ENCODE assay signal across 10 mouse cellular contexts in the genomic region with DNA sequence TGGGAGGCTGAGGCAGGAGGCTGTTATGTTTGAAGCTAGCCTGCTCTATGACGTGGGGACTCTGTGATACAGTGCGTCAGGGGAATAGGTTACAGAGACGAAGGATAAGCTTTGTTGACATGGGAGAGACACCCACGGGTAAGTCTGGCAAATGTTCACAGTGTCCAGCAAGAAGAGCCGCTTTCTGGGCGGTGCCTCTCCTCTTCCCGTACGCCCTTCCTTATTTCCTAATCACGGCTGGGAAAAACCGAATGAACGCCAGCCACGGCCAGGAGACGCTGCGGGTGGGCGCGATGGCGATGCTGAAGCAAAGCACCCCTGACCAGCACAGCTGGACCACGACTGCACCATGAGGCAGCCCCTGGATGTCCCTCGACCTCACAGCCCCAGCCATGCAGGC.
A peak's percentile ranks its signal among the peaks of the same experiment; 100 is the strongest.
DNase-seq lines count a peak whose midpoint lies in the region; ATAC-seq and TF ChIP-seq lines count a peak whose summit lies in the region.
"Had no signal": no experiment of that assay in that cellular context is flagged by ENCODE, and none has a peak within 500 bp of the region (broad histone marks: within the 10 kb centered on the region; RNA-seq: fewer than 3 reads in every experiment).

No protein-coding gene starts in this region.

- H3K4me3 ChIP-seq in hindbrain, embryonic 14.5 days (replicated peaks; ENCODE audit: low read length), result no peak overlapping the region
- H3K4me3 ChIP-seq in hindbrain, embryonic 10.5 days, result no peak overlapping the region
- peak overlapping the region; percentile 83 for H3K4me3 ChIP-seq in testis, adult 2 months (ENCODE audit: control insufficient read depth, low read depth, low read length)
- no peak overlapping the region for H3K4me3 ChIP-seq in limb, embryonic 10.5 days
- H3K4me3 ChIP-seq in stomach, postnatal 0 days (ENCODE audit: low read depth, low read length), result no peak overlapping the region
- H3K4me3 ChIP-seq: midbrain, embryonic 10.5 days had no signal

- H3K27me3 ChIP-seq in hindbrain, embryonic 14.5 days (ENCODE audit: control insufficient read depth, insufficient read depth, low read length), result no peaks in the 10 kb centered on the region
- H3K27me3 ChIP-seq in hindbrain, embryonic 10.5 days (ENCODE audit: insufficient read depth, poor library complexity, severe bottlenecking), result peaks cover 23% of the 10 kb centered on the region
- no peaks in the 10 kb centered on the region for H3K27me3 ChIP-seq in testis, adult 2 months (ENCODE audit: control insufficient read depth, insufficient read depth, low read length)
- peaks cover 35% of the 10 kb centered on the region for H3K27me3 ChIP-seq in limb, embryonic 10.5 days (ENCODE audit: low read depth, poor library complexity, severe bottlenecking)
- H3K27me3 ChIP-seq in stomach, postnatal 0 days (ENCODE audit: control insufficient read depth, insufficient read depth, low read length), result no peaks in the 10 kb centered on the region; the same call in 1 of the 2 replicates
- H3K27me3 ChIP-seq: forebrain, embryonic 15.5 days had no signal

- ATAC-seq in hindbrain, embryonic 14.5 days (ENCODE audit: low FRiP score), result 0 out of 2 replicates have a peak, but pooled peaks have one; percentile 22
- ATAC-seq in stomach, postnatal 0 days (ENCODE audit: low FRiP score, low TSS enrichment), result no peak
- no peak for ATAC-seq in erythroblast, adult 5-6 weeks (replicated peaks; ENCODE audit: low FRiP score, poor library complexity, severe bottlenecking)

- H3K36me3 ChIP-seq in hindbrain, embryonic 14.5 days (replicated peaks; ENCODE audit: control insufficient read depth, insufficient read depth), result no peaks in the 10 kb centered on the region
- H3K36me3 ChIP-seq in hindbrain, embryonic 10.5 days, result no peaks in the 10 kb centered on the region
- no peaks in the 10 kb centered on the region for H3K36me3 ChIP-seq in testis, adult 2 months (ENCODE audit: control insufficient read depth, insufficient read depth, low read length)
- peaks cover 8% of the 10 kb centered on the region; the same call in 1 of the 2 replicates for H3K36me3 ChIP-seq in limb, embryonic 10.5 days
- no peaks in the 10 kb centered on the region for H3K36me3 ChIP-seq in stomach, postnatal 0 days (ENCODE audit: control insufficient read depth, insufficient read depth, low read length)
- H3K36me3 ChIP-seq: forebrain, embryonic 15.5 days; midbrain, embryonic 10.5 days had no signal

- no peak overlapping the region for H3K27ac ChIP-seq in hindbrain, embryonic 14.5 days
- H3K27ac ChIP-seq in hindbrain, embryonic 10.5 days, result no peak overlapping the region
- H3K27ac ChIP-seq in testis, adult 2 months (ENCODE audit: control insufficient read depth, insufficient read depth, low read depth, low read length), result peak overlapping the region; percentile 18; the same call in 1 of the 2 replicates
- peak overlapping the region; percentile 37; the same call in 1 of the 2 replicates for H3K27ac ChIP-seq in limb, embryonic 10.5 days
- no peak overlapping the region for H3K27ac ChIP-seq in stomach, postnatal 0 days (replicated peaks)
- H3K27ac ChIP-seq: forebrain, embryonic 15.5 days; midbrain, embryonic 10.5 days had no signal

- no peak overlapping the region for H3K4me2 ChIP-seq in hindbrain, embryonic 14.5 days (replicated peaks)
- H3K4me2 ChIP-seq in stomach, postnatal 0 days (replicated peaks; ENCODE audit: low read depth), result peak overlapping the region; percentile 49

- no peaks in the 10 kb centered on the region for H3K9me3 ChIP-seq in hindbrain, embryonic 14.5 days (ENCODE audit: control insufficient read depth, low read length)
- H3K9me3 ChIP-seq in hindbrain, embryonic 10.5 days, result peaks cover 7% of the 10 kb centered on the region
- 0 out of 2 replicates have a peak, but pooled peaks cover 4% of the 10 kb centered on the region for H3K9me3 ChIP-seq in limb, embryonic 10.5 days (replicated peaks)
- no peaks in the 10 kb centered on the region for H3K9me3 ChIP-seq in stomach, postnatal 0 days (ENCODE audit: control insufficient read depth, low read length)
- H3K9me3 ChIP-seq: forebrain, embryonic 15.5 days; midbrain, embryonic 10.5 days had no signal

- TF ChIP-seq CTCF in testis, adult 2 months (IDR thresholded peaks at IDR 0.05; ENCODE audit: control insufficient read depth, insufficient read depth, insufficient replicate concordance, low read depth, low read length), result no peak
- no peak for TF ChIP-seq CTCF in stomach, postnatal 0 days (IDR thresholded peaks at IDR 0.05; ENCODE audit: low read depth)

- H3K9ac ChIP-seq in hindbrain, embryonic 14.5 days, result no peak overlapping the region
- H3K9ac ChIP-seq in stomach, postnatal 0 days (ENCODE audit: low read length), result no peak overlapping the region
- H3K9ac ChIP-seq: forebrain, embryonic 15.5 days had no signal

- no peak for DNase-seq in hindbrain, embryonic 14.5 days (ENCODE audit: low spot score)
- no peak for DNase-seq in hindbrain, embryonic 10.5 days (ENCODE audit: low spot score)
- DNase-seq in testis, postnatal 14 days (ENCODE audit: low spot score), result no peak
- no peak for DNase-seq in limb, embryonic 10.5 days (ENCODE audit: low spot score)
- DNase-seq in stomach, postnatal 0 days (ENCODE audit: low spot score), result no peak
- DNase-seq in MN1 (ENCODE audit: low spot score), result no peak

- no peak for TF ChIP-seq EP300 in stomach, postnatal 0 days (optimal IDR thresholded peaks at IDR 0.05)

- peak; percentile 14; the same call in 1 of the 2 replicates for TF ChIP-seq POLR2A in testis, adult 2 months (IDR thresholded peaks at IDR 0.05; ENCODE audit: control insufficient read depth, low read depth, low read length)

- H3K4me1 ChIP-seq in hindbrain, embryonic 14.5 days (replicated peaks; ENCODE audit: control insufficient read depth, insufficient read depth, low read length), result no peaks in the 10 kb centered on the region; the same call in 1 of the 2 replicates
- H3K4me1 ChIP-seq in hindbrain, embryonic 10.5 days (replicated peaks), result peaks cover 32% of the 10 kb centered on the region
- peaks cover 21% of the 10 kb centered on the region for H3K4me1 ChIP-seq in testis, adult 2 months (ENCODE audit: control insufficient read depth, insufficient read depth, low read length)
- peaks cover 54% of the 10 kb centered on the region for H3K4me1 ChIP-seq in limb, embryonic 10.5 days
- H3K4me1 ChIP-seq in stomach, postnatal 0 days (replicated peaks; ENCODE audit: control insufficient read depth, insufficient read depth), result peaks cover 5% of the 10 kb centered on the region; the same call in 1 of the 2 replicates

- WGBS in hindbrain, embryonic 14.5 days, result 74% methylated on average over 19 of the region's 19 CpGs
- WGBS in hindbrain, embryonic 10.5 days, result 76% methylated on average over 19 of the region's 19 CpGs
- WGBS in limb, embryonic 10.5 days, result 73% methylated on average over 19 of the region's 19 CpGs
- 48% methylated on average over 19 of the region's 19 CpGs for WGBS in stomach, postnatal 0 days

Comparison
In these comparisons a context has a peak if more than half of its experiments do, and no peak if none do; other contexts are left out.
1. H3K27ac ChIP-seq: peak in testis, adult 2 months (single experiment) and limb, embryonic 10.5 days (single experiment); none in hindbrain, embryonic 14.5 days (single experiment), hindbrain, embryonic 10.5 days (single experiment) and stomach, postnatal 0 days (single experiment).